Mouse (Mus musculus): ENCODE data around the gene Izumo1.
A peak's percentile ranks its signal among the peaks of the same experiment; 100 is the strongest.

The Izumo1 gene

DNA sequence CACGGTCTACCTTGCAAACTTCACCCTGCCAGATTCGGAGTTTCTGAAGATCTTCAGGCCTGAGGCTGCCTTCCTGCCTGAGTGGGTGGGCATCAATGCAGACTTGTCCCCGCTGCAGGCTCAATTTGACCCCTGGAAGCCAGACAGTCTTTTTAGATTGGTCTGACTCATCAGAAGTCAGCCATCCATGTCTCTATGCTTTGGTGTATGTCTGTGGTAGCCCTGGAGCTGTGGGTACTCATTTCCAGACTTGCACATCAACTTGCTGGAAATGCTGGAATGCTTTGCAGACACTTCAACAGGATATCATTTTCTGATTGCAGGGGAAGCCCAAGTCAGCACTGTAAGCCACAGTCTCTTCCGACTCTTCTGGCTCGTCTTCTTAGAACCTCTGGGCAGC is 2.0 kb upstream of the Izumo1 start:
- DNase-seq = no peak

- DNase-seq = no peak
Observed at GRCm38 (mm10) chr7:45623507-45623906, 1.9 kb downstream of the Izumo1 start.

GRCm38 (mm10) chr7:45624718-45625117 is 3.1 kb downstream of the Izumo1 start:
- DNase-seq = no peak

- no peak for DNase-seq
Observed at GRCm38 (mm10) chr7:45625481-45625880, 3.9 kb downstream of the Izumo1 start.

- DNase-seq = no peak
Observed at GRCm38 (mm10) chr7:45626571-45627076, 5.0 kb downstream of the Izumo1 start.

DNA sequence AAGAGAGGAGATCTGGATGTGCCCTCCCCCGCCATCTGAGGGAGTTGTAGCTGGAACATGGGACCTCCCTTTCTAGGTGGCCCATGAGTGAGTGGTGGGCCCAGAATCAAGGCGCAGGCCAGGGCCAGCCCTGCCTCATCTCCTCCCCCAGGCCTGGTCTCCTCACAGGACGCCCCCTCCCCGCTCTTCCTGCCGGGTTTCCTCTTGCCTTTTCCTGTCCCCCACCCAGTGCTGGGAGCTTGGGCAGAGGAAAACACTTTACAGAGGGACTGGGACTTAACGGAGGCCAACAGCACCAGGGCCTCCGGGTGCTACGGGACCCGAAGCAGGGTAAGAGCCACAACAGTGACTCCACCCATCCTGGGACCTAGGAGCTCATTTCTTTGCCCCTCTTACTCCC is 5.7 kb downstream of the Izumo1 start, which contains the start of gene Rasip1:
Gene Rasip1 (plus strand): TSS at position 228 of the 400 bp plus-strand sequence.
- DNase-seq = no peak

DNA sequence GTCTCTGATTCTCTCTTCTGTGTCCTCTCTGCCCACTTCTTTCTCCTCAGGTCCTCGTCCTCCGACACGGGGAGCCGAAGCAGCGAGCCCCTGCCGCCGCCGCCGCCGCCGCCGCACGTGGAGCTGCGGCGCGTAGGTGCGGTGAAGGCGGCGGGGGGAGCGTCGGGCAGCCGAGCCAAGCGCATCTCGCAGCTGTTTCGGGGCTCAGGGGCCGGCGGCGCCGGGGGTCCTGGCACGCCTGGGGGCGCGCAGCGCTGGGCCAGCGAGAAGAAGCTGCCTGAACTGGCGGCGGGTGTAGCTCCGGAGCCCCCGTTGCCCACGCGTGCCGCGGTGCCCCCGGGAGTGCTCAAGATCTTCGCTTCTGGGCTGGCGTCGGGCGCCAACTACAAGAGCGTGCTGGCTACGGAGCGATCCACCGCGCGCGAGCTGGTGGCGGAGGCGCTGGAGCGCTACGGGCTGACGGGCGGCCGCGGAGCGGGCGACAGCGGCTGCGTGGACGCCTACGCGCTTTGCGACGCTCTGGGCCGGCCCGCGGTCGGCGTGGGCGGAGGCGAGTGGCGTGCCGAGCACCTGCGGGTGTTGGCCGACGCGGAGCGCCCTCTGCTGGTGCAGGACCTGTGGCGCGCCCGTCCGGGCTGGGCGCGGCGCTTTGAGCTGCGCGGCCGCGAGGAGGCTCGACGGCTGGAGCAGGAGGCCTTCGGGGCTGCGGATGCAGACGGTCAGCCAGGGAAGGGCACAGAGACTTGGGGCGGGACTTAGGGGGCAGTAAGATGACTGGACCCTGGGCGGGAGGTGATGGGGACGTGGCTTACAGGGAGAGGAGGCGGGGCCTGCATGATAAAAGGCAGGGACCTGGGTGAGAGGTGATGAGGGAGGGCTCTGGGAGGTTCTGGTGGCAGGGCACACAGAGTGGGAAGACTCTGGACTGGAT is 7.0 kb downstream of the Izumo1 start:
- DNase-seq = peak; percentile 93

GRCm38 (mm10) chr7:45630064-45630907 is 8.7 kb downstream of the Izumo1 start:
- DNase-seq = no peak

GRCm38 (mm10) chr7:45632499-45632898 is 10.9 kb downstream of the Izumo1 start:
- peak; percentile 41 for DNase-seq

- DNase-seq = no peak
Observed at GRCm38 (mm10) chr7:45634946-45635681, 13.5 kb downstream of the Izumo1 start.

DNA sequence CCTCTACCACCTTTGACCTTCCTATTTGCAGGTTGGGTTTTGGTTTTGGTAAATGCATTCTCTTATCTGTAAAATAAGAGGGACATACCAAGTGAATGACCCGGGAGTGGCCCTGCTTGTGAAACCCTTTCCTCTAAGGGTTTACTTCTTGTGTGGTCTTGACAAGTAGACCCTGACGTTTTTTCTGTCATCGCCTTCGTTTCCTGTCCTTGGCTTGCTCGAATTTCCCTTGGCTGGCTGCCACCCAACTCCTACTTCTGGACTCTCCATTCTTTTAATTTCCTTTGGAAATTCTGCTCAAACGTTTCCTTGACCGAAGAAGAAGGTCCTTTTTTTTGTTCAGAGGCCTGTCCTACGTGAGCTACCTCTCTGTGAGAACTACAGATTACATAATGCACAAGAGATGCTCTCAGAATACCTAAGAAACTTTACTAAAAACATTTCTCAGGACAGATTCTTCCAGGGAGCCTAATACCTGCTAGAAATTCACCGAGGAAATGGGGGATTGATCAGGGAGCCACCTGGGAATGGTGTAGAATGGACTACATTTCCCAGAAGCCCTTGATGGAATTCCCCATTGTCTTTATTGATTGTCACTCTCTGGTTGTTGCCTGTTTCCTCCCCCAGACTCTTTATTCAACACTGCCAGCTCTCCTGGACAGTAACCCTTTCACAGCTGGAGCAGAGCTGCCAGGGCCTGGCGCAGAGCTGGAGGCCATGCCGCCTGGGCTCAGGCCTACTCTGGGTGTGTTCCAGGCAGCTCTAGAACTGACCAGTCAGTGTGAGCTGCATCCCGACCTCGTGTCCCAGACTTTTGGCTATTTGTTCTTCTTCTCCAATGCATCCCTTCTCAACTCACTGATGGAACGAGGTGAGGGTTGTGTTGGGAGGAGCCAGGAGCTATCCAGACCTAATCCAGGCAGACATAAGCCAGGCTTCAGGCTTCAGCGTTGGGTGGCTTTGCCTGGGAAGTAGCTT is 14.4 kb downstream of the Izumo1 start:
- DNase-seq = no peak

GRCm38 (mm10) chr7:45637710-45638109 is 16.1 kb downstream of the Izumo1 start:
- no peak for DNase-seq

GRCm38 (mm10) chr7:45638623-45639401 is 17.2 kb downstream of the Izumo1 start:
- peak; percentile 95 for DNase-seq

DNA sequence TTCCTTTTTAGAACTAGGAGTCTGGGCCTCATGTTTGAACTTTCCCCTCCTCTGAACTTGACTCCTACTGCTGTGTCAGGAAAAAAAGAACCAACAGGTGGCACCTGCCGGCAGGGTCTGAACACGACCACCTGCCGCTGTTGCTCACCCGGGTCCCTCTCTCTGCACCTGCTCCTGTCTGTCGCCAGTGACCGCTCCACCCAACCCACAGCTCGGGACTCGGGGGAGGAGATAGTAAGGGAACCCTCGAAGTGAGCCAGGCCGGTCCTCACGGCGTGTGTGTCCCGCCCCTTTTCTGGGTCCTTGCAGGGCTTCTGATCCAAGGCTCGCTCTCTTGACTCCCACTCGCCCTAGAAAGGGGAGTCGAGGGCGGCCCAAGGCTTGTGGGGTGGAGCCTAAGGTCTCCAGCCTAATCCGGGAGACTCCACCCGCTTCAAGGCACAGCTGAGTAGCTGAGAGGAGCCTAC is 18.0 kb downstream of the Izumo1 start, which contains the start of gene Mamstr:
Gene Mamstr (plus strand): TSS at position 417 of the 467 bp plus-strand sequence.
- peak; percentile 20 for DNase-seq

DNA sequence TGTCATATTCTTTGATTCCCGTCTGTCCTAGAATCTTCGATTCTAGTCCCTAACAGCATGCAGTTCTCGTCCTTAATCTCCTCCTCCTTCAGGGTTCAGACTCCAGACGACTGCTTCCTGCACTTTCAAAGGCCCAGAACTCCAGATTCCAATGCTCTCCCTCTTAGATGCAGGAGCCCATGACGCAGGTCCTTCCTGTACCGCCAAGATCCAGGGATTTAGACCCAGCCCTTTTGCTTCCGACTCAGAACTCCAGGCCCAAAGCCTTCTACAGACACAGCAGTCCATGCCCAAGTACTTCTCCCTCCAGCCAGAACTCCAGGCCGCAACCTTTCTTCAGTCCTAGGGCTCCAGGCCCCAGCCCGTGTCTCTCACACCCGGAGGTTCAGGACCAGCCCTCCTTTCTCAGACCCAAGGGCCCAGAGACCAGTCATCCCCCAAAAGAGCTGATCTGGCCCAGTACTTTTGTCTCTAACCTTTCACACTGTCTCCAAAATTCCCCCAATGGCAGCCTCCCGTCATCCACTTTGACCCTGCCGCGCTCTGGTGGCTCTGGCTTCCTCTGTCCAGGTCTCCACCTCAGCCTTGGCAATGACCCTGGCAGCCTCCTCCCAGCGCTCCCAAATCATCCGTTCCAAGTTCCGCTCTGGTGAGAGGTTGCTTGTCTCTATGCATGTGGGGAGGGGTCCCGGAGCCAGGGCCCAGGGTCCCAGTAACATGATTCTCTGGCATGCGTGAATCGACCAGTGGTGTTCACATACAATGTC is 18.8 kb downstream of the Izumo1 start:
- no peak for DNase-seq

- DNase-seq = no peak
Observed at GRCm38 (mm10) chr7:45641391-45642040, 19.9 kb downstream of the Izumo1 start.

DNA sequence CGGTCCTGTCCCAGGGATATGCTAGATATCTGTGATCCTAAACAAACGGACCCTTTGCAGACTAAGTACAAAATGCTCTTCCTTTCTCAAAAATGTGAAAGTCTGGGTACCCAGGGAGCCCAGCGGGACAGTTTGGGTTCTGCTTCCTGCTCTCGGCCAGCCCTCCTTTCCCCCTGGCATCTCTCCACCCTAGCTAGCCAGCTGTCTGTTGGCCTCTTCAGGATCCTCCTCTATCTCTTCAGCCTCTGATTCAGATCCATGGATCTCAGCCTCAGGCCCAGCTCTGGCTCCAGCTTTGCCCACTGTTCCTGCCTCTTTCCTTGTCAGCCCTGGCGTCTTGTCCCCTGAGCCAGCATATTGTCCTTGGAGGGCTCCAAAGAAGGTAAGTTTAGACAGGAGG is 20.5 kb downstream of the Izumo1 start:
- no peak for DNase-seq

- no peak for DNase-seq
Observed at GRCm38 (mm10) chr7:45642503-45643255, 21.1 kb downstream of the Izumo1 start.

All from right cerebral cortex, postnatal 14 days (tissue).